Mouse (Mus musculus): Measurements from ENCODE around the gene Adam30.

Adam30 gene

GRCm38 (mm10) chr3:98157585-98157984 is 2.8 kb upstream of the Adam30 start:
- no peak for TF ChIP-seq GATA4 (IDR thresholded peaks at IDR 0.05; ENCODE audit: insufficient replicate concordance, low read length)

GRCm38 (mm10) chr3:98158646-98159045 is 1.8 kb upstream of the Adam30 start:
- no peak for TF ChIP-seq GATA4 (IDR thresholded peaks at IDR 0.05; ENCODE audit: insufficient replicate concordance, low read length)

- no peak for TF ChIP-seq GATA4 (IDR thresholded peaks at IDR 0.05; ENCODE audit: insufficient replicate concordance, low read length)
These were observed 1.1 kb upstream of the Adam30 start for GRCm38 (mm10) chr3:98159289-98159688.

GRCm38 (mm10) chr3:98178340-98178739 is 17.9 kb downstream of the Adam30 start:
- TF ChIP-seq GATA4 (IDR thresholded peaks at IDR 0.05; ENCODE audit: insufficient replicate concordance, low read length), result no peak

- no peak for TF ChIP-seq GATA4 (IDR thresholded peaks at IDR 0.05; ENCODE audit: insufficient replicate concordance, low read length)
These were observed 20.4 kb downstream of the Adam30 start for GRCm38 (mm10) chr3:98180805-98181204.

- no peak for TF ChIP-seq GATA4 (IDR thresholded peaks at IDR 0.05; ENCODE audit: insufficient replicate concordance, low read length)
These were observed 24.8 kb downstream of the Adam30 start for GRCm38 (mm10) chr3:98185163-98185714.

GRCm38 (mm10) chr3:98187777-98188176 is 27.3 kb downstream of the Adam30 start:
- no peak for TF ChIP-seq GATA4 (IDR thresholded peaks at IDR 0.05; ENCODE audit: insufficient replicate concordance, low read length)

GRCm38 (mm10) chr3:98197711-98198532 is 37.5 kb downstream of the Adam30 start:
- TF ChIP-seq GATA4 (IDR thresholded peaks at IDR 0.05; ENCODE audit: insufficient replicate concordance, low read length), result no peak

GRCm38 (mm10) chr3:98199747-98200146 is 39.3 kb downstream of the Adam30 start:
- TF ChIP-seq GATA4 (IDR thresholded peaks at IDR 0.05; ENCODE audit: insufficient replicate concordance, low read length), result no peak

GRCm38 (mm10) chr3:98203282-98203681 is 42.9 kb downstream of the Adam30 start:
- no peak for TF ChIP-seq GATA4 (IDR thresholded peaks at IDR 0.05; ENCODE audit: insufficient replicate concordance, low read length)

GRCm38 (mm10) chr3:98206977-98207376 is 46.5 kb downstream of the Adam30 start:
- TF ChIP-seq GATA4 (IDR thresholded peaks at IDR 0.05; ENCODE audit: insufficient replicate concordance, low read length), result no peak

- no peak for TF ChIP-seq GATA4 (IDR thresholded peaks at IDR 0.05; ENCODE audit: insufficient replicate concordance, low read length)
These were observed 48.7 kb downstream of the Adam30 start for GRCm38 (mm10) chr3:98209161-98209560.

GRCm38 (mm10) chr3:98210860-98211259 is 50.4 kb downstream of the Adam30 start:
- no peak for TF ChIP-seq GATA4 (IDR thresholded peaks at IDR 0.05; ENCODE audit: insufficient replicate concordance, low read length)

- TF ChIP-seq GATA4 (IDR thresholded peaks at IDR 0.05; ENCODE audit: insufficient replicate concordance, low read length), result no peak
These were observed 51.1 kb downstream of the Adam30 start for GRCm38 (mm10) chr3:98211301-98212081.
